Comparison of ENCODE assay signal across 8 mouse cellular contexts in the genomic region with DNA sequence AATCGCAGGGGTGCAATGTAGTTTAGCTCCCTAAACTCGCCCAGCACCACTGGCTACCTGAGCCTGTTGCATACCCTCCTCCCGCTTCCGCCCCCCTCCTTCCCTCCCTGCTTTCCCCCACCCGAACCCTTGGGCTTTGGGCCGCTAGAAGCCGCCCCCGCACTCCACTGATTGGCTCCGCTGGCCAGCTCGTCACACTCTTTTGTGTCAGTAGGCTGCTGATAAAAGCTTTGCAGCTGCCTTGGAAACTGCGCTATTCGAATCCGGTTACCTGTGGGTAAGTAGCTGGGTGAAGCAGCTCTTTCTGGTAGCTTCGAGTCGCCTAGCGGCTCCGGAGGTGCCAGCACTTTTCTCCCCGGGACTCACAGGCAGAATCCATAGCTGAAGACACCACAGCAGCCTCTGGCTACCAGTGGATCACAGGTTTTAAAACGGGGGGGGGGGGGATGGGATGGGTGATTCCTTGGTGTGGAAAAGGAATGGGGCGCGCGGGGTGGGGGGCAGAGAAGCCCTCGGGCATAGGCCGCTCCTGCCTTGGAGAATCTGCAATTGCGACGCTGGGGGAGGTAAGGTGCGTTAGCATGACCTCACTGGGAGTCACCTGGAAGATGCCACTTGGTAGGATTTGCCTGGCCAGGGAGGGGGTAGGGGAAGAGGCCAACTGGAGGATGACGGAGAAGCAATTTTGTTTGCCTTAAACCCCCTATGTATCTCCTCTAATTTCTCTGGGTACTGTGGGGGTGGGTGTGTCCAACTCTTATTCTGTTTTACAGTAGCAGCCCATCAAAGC. TPM values are rescaled to one million over a fixed set of nuclear protein-coding genes. Genes with fewer than 3 reads are reported as not detected.
DNase-seq lines count a peak whose midpoint lies in the region; ATAC-seq lines count a peak whose summit lies in the region.

Zcchc12 (plus strand) TSS at position 169 of the 790 bp plus-strand sequence.

- no peaks in the 10 kb centered on the region for H3K36me3 ChIP-seq in forebrain, embryonic 16.5 days (ENCODE audit: control insufficient read depth, insufficient read depth)
- no peaks in the 10 kb centered on the region for H3K36me3 ChIP-seq in intestine, embryonic 16.5 days (ENCODE audit: control insufficient read depth, insufficient read depth, low read length)
- H3K36me3 ChIP-seq in limb, embryonic 15.5 days, result no peaks in the 10 kb centered on the region

- peak; percentile 10 to 11 for DNase-seq in cerebellum, adult 18-20 months
- DNase-seq in cerebellum, adult 11 months, result no peak
- peak; percentile 20 to 44 for DNase-seq in adrenal gland, postnatal 36 days
- peak; percentile 71 to 78 for DNase-seq in right cerebral cortex, postnatal 10 days (ENCODE audit: low spot score in 2 of 2)
- no peak for DNase-seq in gastrocnemius, postnatal 4 days (ENCODE audit: low spot score in 2 of 2)

- no peaks in the 10 kb centered on the region for H3K27me3 ChIP-seq in forebrain, embryonic 16.5 days (replicated peaks; ENCODE audit: control insufficient read depth, insufficient read depth, low read length)
- H3K27me3 ChIP-seq in intestine, embryonic 16.5 days (replicated peaks; ENCODE audit: control insufficient read depth, insufficient read depth, low read length), result no peaks in the 10 kb centered on the region
- no peaks in the 10 kb centered on the region for H3K27me3 ChIP-seq in limb, embryonic 15.5 days

- peaks cover 16% of the 10 kb centered on the region for H3K4me1 ChIP-seq in forebrain, embryonic 16.5 days (replicated peaks; ENCODE audit: control insufficient read depth, insufficient read depth, low read length)
- no peaks in the 10 kb centered on the region for H3K4me1 ChIP-seq in intestine, embryonic 16.5 days (ENCODE audit: control insufficient read depth, insufficient read depth, low read length)
- H3K4me1 ChIP-seq in limb, embryonic 15.5 days, result no peaks in the 10 kb centered on the region

- peak within 1 kb of the TSS; percentile 45 for H3K9ac ChIP-seq in forebrain, embryonic 16.5 days (replicated peaks; ENCODE audit: low read depth, low read length)
- H3K9ac ChIP-seq in intestine, embryonic 16.5 days (ENCODE audit: low read depth, low read length), result no peak within 1 kb of the TSS
- no peak within 1 kb of the TSS for H3K9ac ChIP-seq in limb, embryonic 15.5 days

- peak; percentile 79 for ATAC-seq in forebrain, embryonic 16.5 days
- ATAC-seq in intestine, embryonic 16.5 days, result no peak
- no peak for ATAC-seq in limb, embryonic 15.5 days (ENCODE audit: insufficient number of reproducible peaks, low FRiP score, low TSS enrichment, low read depth)

- peak within 1 kb of the TSS; percentile 41 for H3K4me3 ChIP-seq in forebrain, embryonic 16.5 days (replicated peaks; ENCODE audit: low read length)
- H3K4me3 ChIP-seq in intestine, embryonic 16.5 days (ENCODE audit: low read length), result peak within 1 kb of the TSS; percentile 14; the same call in 1 of the 2 replicates
- H3K4me3 ChIP-seq in limb, embryonic 15.5 days, result peak within 1 kb of the TSS; percentile 23

- peak within 1 kb of the TSS; percentile 47 for H3K4me2 ChIP-seq in forebrain, embryonic 16.5 days (ENCODE audit: low read length)
- H3K4me2 ChIP-seq in intestine, embryonic 16.5 days (ENCODE audit: low read depth, low read length), result peak within 1 kb of the TSS; percentile 40
- H3K4me2 ChIP-seq in limb, embryonic 15.5 days, result peak within 1 kb of the TSS; percentile 41

- WGBS in forebrain, embryonic 16.5 days, result 11% methylated on average over 27 of the region's 28 CpGs
- 23% methylated on average over 28 of the region's 28 CpGs for WGBS in intestine, embryonic 16.5 days
- WGBS in limb, embryonic 15.5 days, result 21% methylated on average over 24 of the region's 28 CpGs

- no peaks in the 10 kb centered on the region for H3K9me3 ChIP-seq in forebrain, embryonic 16.5 days (ENCODE audit: control insufficient read depth, low read length)
- no peaks in the 10 kb centered on the region for H3K9me3 ChIP-seq in intestine, embryonic 16.5 days (ENCODE audit: control insufficient read depth, low read length)
- no peaks in the 10 kb centered on the region for H3K9me3 ChIP-seq in limb, embryonic 15.5 days

- H3K27ac ChIP-seq in forebrain, embryonic 16.5 days (ENCODE audit: low read length), result peak within 1 kb of the TSS; percentile 17; the same call in 1 of the 2 replicates
- H3K27ac ChIP-seq in intestine, embryonic 16.5 days (ENCODE audit: low read length), result no peak within 1 kb of the TSS
- no peak within 1 kb of the TSS for H3K27ac ChIP-seq in limb, embryonic 15.5 days

RNA-seq across cellular contexts. Expression of gene Zcchc12, which starts in this region (rescaled TPM):
- 1 to 10 TPM; 2.4 to 3.4 TPM for total RNA-seq in adrenal gland, postnatal 36 days (2021)
- 164 and 300 TPM in 2 replicates for polyA plus RNA-seq in forebrain, embryonic 16.5 days (2015; fragmentation: Nextera tagmentation; extraction: Ambion mirVana)
- polyA plus RNA-seq in intestine, embryonic 16.5 days (2015; fragmentation: Nextera tagmentation; extraction: Ambion mirVana), result 18.1 and 19.6 TPM in 2 replicates
- 4.2 and 5.3 TPM in 2 replicates for polyA plus RNA-seq in limb, embryonic 15.5 days (2015; fragmentation: Nextera tagmentation; extraction: Ambion mirVana)
- total RNA-seq in gastrocnemius, postnatal 4 days (2021), result under 1 TPM in 1 of 2 experiments, not detected in 1; 0.16 TPM

Comparison
In these comparisons a context has a peak if more than half of its experiments do, and no peak if none do; other contexts are left out.
1. DNase-seq: peak in cerebellum, adult 18-20 months (2 of 2), adrenal gland, postnatal 36 days (2 of 2) and right cerebral cortex, postnatal 10 days (2 of 2); none in cerebellum, adult 11 months (single experiment) and gastrocnemius, postnatal 4 days (0 of 2).
2. Peak in every context shown above with its lines, with median percentiles within 50 percentile points of each other: H3K4me2 ChIP-seq and H3K4me3 ChIP-seq.